Mouse (Mus musculus) limb, embryonic 14.5 days (tissue): ENCODE measurements at regions not wholly inside any gene's neighbourhood (a gene's known extent, or its start where the extent isn't known, plus 50 kb on each side); places are given as distances from the start of the nearest gene placed in this dataset.

Experiments used
- ATAC-seq: fragments of 200-750 bp; cut with Nextera tagmentation; 2 replicates; pipeline ENCODE4 v1.8.0; 2017; ENCODE audit warnings: low read depth, moderate number of reproducible peaks, moderate TSS enrichment; ENCODE audit not compliant: low FRiP score
- DNase-seq: peaks from one replicate; pipeline ENCODE4 v3.0.0-alpha.2; 2015; ENCODE audit warnings: low spot score
- H3K27ac ChIP-seq: fragments of 300-500 bp; sonication (generic); replicated peaks from 2 replicates; pipeline ENCODE4 v1.5.1; 2014; ENCODE audit warnings: low read depth, mild to moderate bottlenecking, low read length, moderate library complexity, mixed read lengths
- H3K27me3 ChIP-seq: fragments of 300-500 bp; sonication (generic); 2 replicates; pipeline ENCODE4 v1.6.1; 2014; ENCODE audit warnings: low read length, mixed read lengths; ENCODE audit not compliant: control insufficient read depth, insufficient read depth
- H3K36me3 ChIP-seq: fragments of 300-500 bp; sonication (generic); 2 replicates; pipeline ENCODE4 v1.6.1; 2014; ENCODE audit warnings: mild to moderate bottlenecking, low read length, moderate library complexity, mixed read lengths; ENCODE audit not compliant: control insufficient read depth, insufficient read depth
- H3K4me1 ChIP-seq: fragments of 300-500 bp; sonication (generic); 2 replicates; pipeline ENCODE4 v1.6.1; 2014; ENCODE audit warnings: antibody characterized with exemption, low read length, mixed read lengths; ENCODE audit not compliant: control insufficient read depth, insufficient read depth
- H3K4me2 ChIP-seq: fragments of 300-500 bp; sonication (generic); replicated peaks from 2 replicates; pipeline ENCODE4 v1.6.1; 2014; ENCODE audit warnings: low read depth, mild to moderate bottlenecking, low read length, moderate library complexity; ENCODE audit not compliant: severe bottlenecking
- H3K4me3 ChIP-seq: fragments of 300-500 bp; sonication (generic); replicated peaks from 2 replicates; pipeline ENCODE4 v1.5.1; 2014; ENCODE audit warnings: low read length
- H3K9ac ChIP-seq: fragments of 300-500 bp; sonication (generic); 2 replicates; pipeline ENCODE4 v1.6.1; 2014; ENCODE audit warnings: mild to moderate bottlenecking, low read depth, low read length, moderate library complexity; ENCODE audit not compliant: severe bottlenecking
- H3K9me3 ChIP-seq: fragments of 300-500 bp; sonication (generic); 2 replicates; pipeline ENCODE4 v1.6.1; 2016; ENCODE audit warnings: low read length; ENCODE audit not compliant: control insufficient read depth
- POLR2A ChIP-seq: fragments of 200-500 bp; IDR thresholded peaks from 2 replicates; pipeline ENCODE4 v1.8.0; 2012; ENCODE audit warnings: inconsistent platforms, mild to moderate bottlenecking, moderate library complexity, borderline replicate concordance; ENCODE audit not compliant: insufficient read depth, insufficient read length; ENCODE audit errors: extremely low read depth
- WGBS: fragments of 180-500 bp; shearing (Covaris S2); extraction: QIAGEN DNeasy Blood & Tissue Kit; methylation state at CpG from one replicate; pipeline ENCODE4 v1.1.7; 2014; 5-methylcytosine and 5-hydroxymethylcytosine counted together

- WGBS = 82% methylated on average over 5 of the region's 5 CpGs
- no peaks in the 10 kb centered on the region for H3K36me3 ChIP-seq
- no peak for TF ChIP-seq POLR2A
- no peak overlapping the region for H3K4me3 ChIP-seq
- H3K4me1 ChIP-seq = no peaks in the 10 kb centered on the region
- H3K27me3 ChIP-seq = no peaks in the 10 kb centered on the region
- H3K9ac ChIP-seq = no peak overlapping the region
- no peaks in the 10 kb centered on the region for H3K9me3 ChIP-seq
- no peak overlapping the region for H3K27ac ChIP-seq
- ATAC-seq (no peak), DNase-seq (no peak)
- H3K4me2 ChIP-seq = no peak overlapping the region
Measured at GRCm38 (mm10) chr4:73542331-73542730, 65.3 kb upstream of the Gm11238 start.

GRCm38 (mm10) chr4:73531604-73532003 is 76.1 kb upstream of the Gm11238 start:
- DNase-seq (no peak), ATAC-seq (no peak)
- Histone ChIP-seq H3K27me3 (no peaks in the 10 kb centered on the region), H3K9ac (no peak overlapping the region), H3K4me1 (no peaks in the 10 kb centered on the region), H3K36me3 (no peaks in the 10 kb centered on the region), H3K4me2 (no peak overlapping the region), H3K9me3 (no peaks in the 10 kb centered on the region), H3K4me3 (no peak overlapping the region), H3K27ac (no peak overlapping the region)
- WGBS = 85% methylated on average over 1 of the region's 1 CpGs
- TF ChIP-seq POLR2A = no peak

GRCm38 (mm10) chr4:73524579-73525208 is 83.0 kb upstream of the Gm11238 start:
- H3K27ac ChIP-seq = no peak overlapping the region
- no peaks in the 10 kb centered on the region for H3K9me3 ChIP-seq
- no peaks in the 10 kb centered on the region for H3K4me1 ChIP-seq
- no peak for ATAC-seq
- no peaks in the 10 kb centered on the region for H3K36me3 ChIP-seq
- WGBS = 19% methylated on average over 1 of the region's 1 CpGs
- no peak overlapping the region for H3K4me3 ChIP-seq
- H3K4me2 ChIP-seq = no peak overlapping the region
- no peak for TF ChIP-seq POLR2A
- no peak for DNase-seq
- H3K9ac ChIP-seq = no peak overlapping the region
- no peaks in the 10 kb centered on the region for H3K27me3 ChIP-seq

DNA sequence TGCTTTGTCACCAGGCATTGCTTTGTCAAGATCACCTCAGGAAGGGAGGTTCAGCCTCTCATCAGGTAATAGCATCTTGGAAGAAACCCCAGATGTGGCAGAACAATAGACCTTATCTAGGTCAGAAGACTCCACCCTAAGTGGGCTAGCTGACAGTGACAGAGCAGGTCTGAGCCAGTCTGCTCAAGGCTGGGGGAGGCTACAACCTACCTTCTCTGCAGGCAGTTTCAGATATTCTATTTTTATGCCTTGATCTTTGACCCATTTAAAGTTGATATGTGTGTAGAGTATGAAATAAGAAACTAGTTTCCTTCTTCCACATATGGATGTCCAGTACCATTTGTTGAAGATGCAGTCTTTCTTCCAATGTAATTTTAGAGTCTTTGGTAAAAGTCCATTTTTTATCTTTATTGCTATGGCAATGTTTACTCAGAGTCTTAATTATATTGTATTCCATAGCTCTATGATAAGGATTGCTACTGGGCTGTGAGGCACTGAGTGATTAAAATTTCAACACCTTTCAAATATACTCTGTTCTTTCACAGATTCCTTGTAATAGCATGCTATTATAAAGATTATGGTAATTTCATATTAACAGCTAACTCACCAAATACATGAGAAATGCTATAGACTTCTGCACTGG is 88.8 kb upstream of the Gm11238 start:
- Histone ChIP-seq H3K4me1 (no peaks in the 10 kb centered on the region), H3K36me3 (no peaks in the 10 kb centered on the region), H3K9ac (no peak overlapping the region)

DNA sequence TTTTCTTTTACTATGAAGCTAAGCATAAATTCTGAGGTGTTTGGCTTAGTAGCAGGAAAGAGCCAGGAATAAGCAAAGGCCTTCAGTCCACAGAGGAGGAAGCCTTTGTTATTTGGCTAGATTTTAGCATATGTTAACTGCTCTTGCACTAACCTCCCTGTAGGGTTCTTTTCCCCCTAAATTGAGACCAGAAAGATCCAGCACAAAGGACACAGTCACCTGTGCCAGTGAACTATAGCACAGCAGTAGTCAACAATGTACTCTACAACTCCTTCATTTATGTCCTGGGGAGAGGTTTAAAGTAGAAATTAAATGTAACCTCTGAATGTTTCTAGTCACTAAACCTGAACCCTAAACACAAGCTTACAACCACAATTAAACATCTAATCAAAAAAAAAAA is 90.1 kb upstream of the Gm11238 start:
- no peak for TF ChIP-seq POLR2A
- Histone ChIP-seq H3K27ac (no peak overlapping the region), H3K9me3 (no peaks in the 10 kb centered on the region), H3K36me3 (no peaks in the 10 kb centered on the region), H3K4me2 (no peak overlapping the region), H3K9ac (no peak overlapping the region), H3K4me1 (no peaks in the 10 kb centered on the region), H3K27me3 (no peaks in the 10 kb centered on the region), H3K4me3 (no peak overlapping the region)
- ATAC-seq (no peak), DNase-seq (no peak)

More for the DNA sequence above, 88.8 kb upstream of the Gm11238 start:
- Histone ChIP-seq H3K27me3 (no peaks in the 10 kb centered on the region), H3K27ac (no peak overlapping the region), H3K9me3 (no peaks in the 10 kb centered on the region), H3K4me2 (no peak overlapping the region), H3K4me3 (no peak overlapping the region)
- no peak for ATAC-seq
- no peak for TF ChIP-seq POLR2A
- DNase-seq = no peak
